Mouse (Mus musculus) monocyte, adult 2 months (primary cell): Measurements from ENCODE around the gene Adad2.

Experiments
- DNase-seq, 2 experiments: peaks; one replicate each; pipeline ENCODE4 v3.0.0; 2022; ENCODE audit warnings: low spot score in 2 of 2, low read depth in 1 of 2

Adad2 gene

GRCm38 (mm10) chr8:119638261-119638660, 25.7 kb downstream of the Adad2 start:
- no peak for DNase-seq

GRCm38 (mm10) chr8:119639798-119640197, 27.3 kb downstream of the Adad2 start:
- DNase-seq: no peak

- DNase-seq: no peak
Measured at GRCm38 (mm10) chr8:119641058-119641457, 28.5 kb downstream of the Adad2 start.

GRCm38 (mm10) chr8:119642960-119643359, 30.4 kb downstream of the Adad2 start:
- no peak for DNase-seq

- DNase-seq: no peak
Measured at GRCm38 (mm10) chr8:119644429-119644960, 31.9 kb downstream of the Adad2 start.

- DNase-seq: no peak
Measured at GRCm38 (mm10) chr8:119644981-119645597, 32.5 kb downstream of the Adad2 start.

GRCm38 (mm10) chr8:119646197-119646596, 33.6 kb downstream of the Adad2 start:
- no peak for DNase-seq

- no peak for DNase-seq
Measured at GRCm38 (mm10) chr8:119646846-119647245, 34.3 kb downstream of the Adad2 start.

GRCm38 (mm10) chr8:119651324-119651723, 38.8 kb downstream of the Adad2 start:
- no peak for DNase-seq

GRCm38 (mm10) chr8:119656709-119657464, 44.3 kb downstream of the Adad2 start:
- no peak for DNase-seq

- DNase-seq: no peak
Measured at GRCm38 (mm10) chr8:119661081-119661480, 48.5 kb downstream of the Adad2 start.

- no peak for DNase-seq
Measured at GRCm38 (mm10) chr8:119661892-119662291, 49.3 kb downstream of the Adad2 start.

- DNase-seq: no peak
Measured at GRCm38 (mm10) chr8:119663440-119663839, 50.9 kb downstream of the Adad2 start.

GRCm38 (mm10) chr8:119665270-119665669, 52.7 kb downstream of the Adad2 start:
- DNase-seq: no peak
